Mouse (Mus musculus) erythroid progenitor cell, adult 5-6 weeks (primary cell): ENCODE measurements around the gene Arhgap32. TPM values are rescaled to one million over a fixed set of nuclear protein-coding genes. Genes with fewer than 3 reads are reported as not detected.
A peak's percentile ranks its signal among the peaks of the same experiment; 100 is the strongest.
"Not testable (repeated sequence)": the region's sequence is repeated elsewhere in the genome, so short reads cannot be mapped to it uniquely, and the experiment has no call there.

Experiments
- ATAC-seq: replicated peaks from 2 replicates; pipeline ENCODE4 v1.8.0; 2016; ENCODE audit warnings: moderate number of reproducible peaks, mild to moderate bottlenecking, moderate TSS enrichment, inconsistent platforms; ENCODE audit not compliant: poor library complexity, low FRiP score, severe bottlenecking
- total RNA-seq, 2 experiments: library from RNA; stranded (forward) in 1 of 2; stranded (reverse) in 1 of 2; fragments of 150-400 nt in 1 of 2; fragments of 186-747, 209-891 nt in 1 of 2; gene quantifications; 2 replicates each; pipeline versions ENCODE4 v1.2.3 to v1.2.4; 2015 to 2017; ENCODE audit warnings: low replicate concordance in 2 of 2

Gene Arhgap32
- under 0.01 TPM in 2 replicates for total RNA-seq (2015; ENCODE audit: low replicate concordance)
- total RNA-seq (2017; ENCODE audit: low replicate concordance), result 0.53 and 1.4 TPM in 2 replicates

DNA sequence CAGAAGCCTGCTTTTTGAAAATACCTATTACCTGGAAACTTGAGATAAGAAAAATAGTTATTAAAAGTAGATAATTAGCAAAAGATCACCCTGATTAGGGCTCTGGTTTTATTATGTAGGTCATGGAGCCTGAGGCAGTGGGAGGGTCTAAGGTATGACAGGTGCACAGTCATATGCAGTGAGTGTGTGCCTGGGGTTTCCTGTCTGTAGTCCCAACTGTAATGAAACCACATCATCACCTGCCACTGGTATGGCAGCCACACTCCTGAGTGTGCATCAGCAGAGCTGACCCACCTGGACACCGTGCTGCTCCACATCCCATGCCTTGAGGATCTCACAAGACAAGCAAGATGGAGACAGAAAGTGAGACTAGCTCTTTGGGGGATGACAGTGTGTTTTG lies at the start of gene Arhgap32:
Gene Arhgap32, plus strand, starts transcription at position 351 of the 400 bp plus-strand sequence.
- no peak for ATAC-seq

DNA sequence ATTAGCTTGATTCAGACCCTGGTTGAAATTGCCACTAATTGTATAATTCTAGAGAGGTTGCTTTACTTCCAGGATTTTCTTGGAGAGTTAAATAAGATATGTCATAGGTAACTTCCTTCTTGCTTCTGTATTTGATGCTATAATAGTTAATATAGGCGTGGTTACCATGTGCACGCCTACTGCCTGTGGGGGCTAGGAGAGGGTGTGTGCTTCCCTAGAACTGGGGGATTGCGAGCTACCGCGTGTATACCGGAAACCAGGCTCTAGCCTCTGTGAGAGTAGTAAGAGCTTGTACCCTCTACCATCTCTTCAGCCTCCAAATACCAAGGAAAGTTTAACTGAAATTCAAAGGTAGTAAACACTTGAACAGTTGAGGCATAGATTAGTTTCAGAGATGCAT lies 43.2 kb upstream of the Arhgap32 start:
- no peak for ATAC-seq

DNA sequence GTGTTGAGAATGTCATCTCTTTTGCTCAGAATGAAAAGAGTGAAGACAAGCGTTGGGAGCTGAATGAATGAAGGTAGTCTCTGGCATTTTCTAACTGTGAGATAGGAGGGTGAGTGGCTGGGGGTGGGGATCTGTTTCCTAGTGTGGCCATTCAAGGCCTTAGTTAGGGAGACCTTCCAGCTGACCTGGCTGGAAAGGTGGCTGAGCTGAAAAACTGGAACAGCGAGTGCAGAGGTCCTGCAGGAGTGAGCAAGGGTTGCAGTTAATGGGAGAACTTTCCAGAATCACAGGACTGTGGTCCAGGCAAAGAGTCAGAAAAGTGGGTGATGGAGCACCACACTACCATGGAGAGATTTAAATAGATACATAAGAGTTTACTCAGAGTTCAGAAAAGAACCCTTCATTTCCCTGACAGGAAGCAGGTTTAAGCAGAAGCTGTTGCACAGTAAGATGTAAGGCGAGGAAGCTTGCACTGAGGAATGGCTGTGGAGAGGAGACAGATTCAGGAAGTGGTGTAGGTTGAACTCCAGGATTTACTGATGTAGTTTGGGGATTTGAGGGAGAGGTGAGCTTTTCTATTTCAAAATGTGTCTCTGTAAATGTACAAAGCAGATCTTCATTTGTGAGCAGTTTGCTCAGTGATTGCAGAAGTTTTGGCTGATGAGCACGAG lies 27.7 kb upstream of the Arhgap32 start:
- no peak for ATAC-seq

DNA sequence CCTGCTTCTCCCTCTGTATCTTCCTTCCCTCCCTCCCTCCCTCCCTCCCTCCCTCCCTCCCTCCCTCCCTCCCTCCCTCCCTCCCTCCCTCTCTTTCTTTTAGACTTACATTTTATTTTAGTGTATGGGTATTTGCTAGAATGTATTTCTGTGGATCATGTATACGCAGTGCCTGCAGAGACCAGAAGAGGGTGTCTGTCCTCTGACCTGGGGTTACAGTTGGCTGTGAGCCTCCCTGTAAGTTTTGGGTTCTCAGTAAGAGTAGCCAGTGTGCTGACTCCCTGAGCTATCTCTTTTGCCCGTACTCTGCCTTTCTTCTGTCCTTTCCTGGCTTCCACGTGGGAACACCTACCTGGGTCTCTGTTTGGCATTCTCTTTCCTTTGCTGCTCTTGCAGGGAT lies 27.1 kb upstream of the Arhgap32 start:
- ATAC-seq, result no peak

DNA sequence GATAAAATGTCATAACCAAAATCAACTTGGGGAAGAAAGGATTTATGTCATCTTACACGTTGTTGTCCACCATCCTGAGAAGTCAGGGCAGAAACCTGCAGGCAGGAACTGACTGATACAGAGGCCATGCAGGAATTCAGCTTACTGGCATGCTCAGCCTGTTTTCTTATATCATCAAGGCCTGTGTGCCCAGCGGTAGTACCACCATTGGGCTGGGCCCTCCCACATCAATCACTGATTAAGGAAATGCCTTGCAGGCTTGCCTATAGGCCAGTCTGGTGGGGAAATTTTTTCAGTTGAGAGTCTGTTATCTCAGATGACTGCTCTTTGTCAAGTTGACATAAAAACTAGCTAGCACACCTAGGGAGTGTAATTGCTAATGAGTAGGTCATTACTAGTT lies 22.5 kb upstream of the Arhgap32 start:
- ATAC-seq, result no peak

DNA sequence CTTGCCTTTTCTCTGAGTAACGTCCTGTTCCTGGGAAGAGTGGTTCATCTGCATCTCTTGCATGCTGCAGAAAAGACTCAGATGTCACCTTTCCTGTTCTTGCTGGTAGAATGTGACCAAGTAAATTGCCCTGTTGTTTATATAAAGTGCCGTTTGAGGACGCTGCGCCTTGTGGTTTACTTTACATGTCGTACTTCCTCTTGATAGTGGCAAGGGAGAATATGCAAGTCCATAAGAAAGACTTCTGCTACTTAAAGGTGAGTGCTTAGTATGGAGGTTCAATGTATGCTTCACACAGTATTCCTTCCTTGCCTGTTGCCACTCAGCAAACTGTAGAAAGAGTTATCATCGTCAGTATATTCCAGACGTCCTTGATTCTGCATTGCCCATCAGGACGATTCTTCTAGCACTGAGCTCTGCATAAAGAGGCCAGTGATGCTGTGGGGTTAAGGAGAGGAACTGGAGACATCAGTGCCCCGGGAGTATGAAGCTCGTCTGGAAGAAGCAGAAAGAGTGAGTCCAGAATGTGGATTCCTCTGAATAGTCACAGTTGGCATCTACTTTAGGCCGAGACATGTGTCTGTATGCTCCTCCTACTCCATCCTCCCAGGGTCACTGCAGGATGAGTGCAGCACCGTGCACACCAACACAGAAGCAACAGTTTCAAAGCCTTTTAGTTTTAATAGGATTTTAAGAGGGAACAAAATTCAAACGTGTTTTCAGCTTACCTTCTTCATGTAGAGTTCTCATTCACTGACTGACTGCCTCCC lies 21.4 kb upstream of the Arhgap32 start:
- no peak for ATAC-seq

DNA sequence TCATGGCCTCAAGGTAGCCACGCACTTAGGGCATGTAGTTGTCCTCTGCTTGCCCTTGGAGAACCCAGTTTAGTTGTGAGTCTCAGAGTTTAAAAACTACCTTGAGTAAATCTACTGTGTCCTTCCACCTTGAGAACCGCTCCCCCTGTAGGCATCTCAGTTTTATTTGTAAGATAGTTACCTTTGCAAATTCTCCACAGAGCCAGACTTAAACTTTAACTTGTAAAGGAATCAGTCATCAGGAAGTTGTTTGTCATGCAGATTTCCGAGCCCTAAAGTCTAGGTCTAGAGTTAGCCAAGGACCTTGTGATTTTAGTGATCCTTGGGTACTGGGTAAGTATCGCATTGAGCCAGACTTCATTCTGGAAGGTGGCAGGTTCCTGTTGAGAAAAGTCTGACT lies 20.4 kb upstream of the Arhgap32 start:
- ATAC-seq, result no peak

DNA sequence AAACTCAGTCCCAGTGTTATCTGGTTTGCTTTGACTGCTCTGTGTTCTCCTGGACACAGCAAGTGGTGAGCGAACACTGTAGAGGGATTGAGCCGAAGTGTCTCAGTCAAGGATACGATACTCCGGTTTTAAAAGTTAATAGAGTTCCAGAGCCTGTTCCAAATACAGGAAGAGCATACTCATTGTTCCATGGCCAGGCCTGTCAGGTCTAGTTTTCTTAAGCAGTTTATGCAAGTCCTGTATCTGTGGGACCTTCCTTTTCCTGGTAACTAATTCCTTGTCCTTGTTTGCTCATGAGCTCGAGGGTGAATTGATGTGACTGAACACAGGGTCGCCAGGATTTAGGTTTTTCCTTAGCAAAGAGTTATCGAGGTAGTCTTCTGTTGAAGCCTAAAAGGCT lies 19.4 kb upstream of the Arhgap32 start:
- ATAC-seq, result no peak

DNA sequence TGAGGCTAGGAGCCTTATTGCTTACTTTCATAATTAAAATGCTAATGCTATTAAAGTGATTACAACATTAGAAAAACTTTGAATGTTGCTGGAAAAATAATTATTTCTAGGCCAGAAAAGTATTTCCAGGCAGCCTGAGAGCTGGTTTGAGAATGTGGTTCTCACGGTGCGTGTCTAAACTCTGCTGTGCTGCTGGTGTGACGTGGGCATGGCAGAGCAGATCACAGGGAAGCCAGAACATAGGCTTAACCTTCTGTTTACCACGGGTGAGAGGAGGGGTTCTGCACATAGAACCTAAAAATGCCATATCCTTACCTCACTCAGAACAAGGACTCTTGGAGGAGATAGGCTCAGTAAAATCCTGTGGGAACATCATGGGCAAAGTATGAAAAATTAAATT lies 18.8 kb upstream of the Arhgap32 start:
- no peak for ATAC-seq

DNA sequence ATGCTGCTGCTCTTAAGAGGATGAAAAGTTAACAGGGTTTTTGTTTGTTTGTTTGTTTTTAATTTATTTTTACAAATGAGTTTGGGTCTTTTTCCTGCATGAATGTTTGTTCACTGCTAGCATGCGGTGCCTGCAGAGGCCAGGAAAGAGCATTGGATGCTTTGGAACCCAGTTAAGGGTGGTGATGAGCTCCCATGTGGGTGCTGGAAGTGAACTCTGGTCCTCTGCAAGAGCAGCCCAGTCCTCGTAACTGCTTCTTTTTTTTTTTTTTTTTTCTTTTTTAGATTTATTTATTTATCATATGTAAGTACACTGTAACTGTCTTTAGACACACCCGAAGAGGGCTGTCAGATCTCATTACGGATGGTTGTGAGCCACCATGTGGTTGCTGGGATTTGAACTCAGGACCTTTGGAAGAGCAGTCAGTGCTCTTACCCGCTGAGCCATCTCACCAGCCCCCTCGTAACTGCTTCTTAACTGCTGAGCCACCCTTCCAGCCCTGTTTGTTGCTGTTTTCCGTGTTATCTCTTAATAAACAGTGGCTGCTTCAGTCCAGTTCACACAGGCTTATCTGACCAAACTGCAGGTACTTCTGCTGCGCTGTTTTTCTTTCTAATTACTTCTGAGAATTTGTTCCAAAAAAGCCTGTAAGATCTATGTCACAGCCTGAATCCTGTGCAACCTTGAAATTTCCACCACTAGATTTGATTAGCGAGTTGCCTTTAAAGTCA lies 17.3 kb upstream of the Arhgap32 start:
- ATAC-seq, result peak; percentile 67; the same call in 1 of the 2 replicates

DNA sequence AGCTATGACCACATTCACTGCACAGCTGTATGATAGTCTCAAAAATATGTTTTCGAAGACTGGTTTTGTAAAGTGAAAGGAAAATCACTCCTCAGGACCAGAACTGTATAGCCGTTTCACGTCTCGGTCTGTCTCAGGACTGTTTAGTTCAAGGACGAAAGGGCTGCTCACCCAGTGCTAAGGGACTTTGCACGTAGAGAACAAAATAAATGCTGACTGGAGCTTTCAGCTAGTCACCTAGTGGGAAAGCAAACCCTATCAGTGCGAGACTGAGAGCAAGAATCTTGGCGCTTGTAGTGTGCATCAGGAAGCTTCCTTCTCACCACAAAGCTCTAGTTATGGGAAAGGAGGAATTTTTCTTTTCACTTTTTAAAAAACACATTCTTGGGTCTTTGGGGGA lies 15.4 kb upstream of the Arhgap32 start:
- ATAC-seq, result no peak

DNA sequence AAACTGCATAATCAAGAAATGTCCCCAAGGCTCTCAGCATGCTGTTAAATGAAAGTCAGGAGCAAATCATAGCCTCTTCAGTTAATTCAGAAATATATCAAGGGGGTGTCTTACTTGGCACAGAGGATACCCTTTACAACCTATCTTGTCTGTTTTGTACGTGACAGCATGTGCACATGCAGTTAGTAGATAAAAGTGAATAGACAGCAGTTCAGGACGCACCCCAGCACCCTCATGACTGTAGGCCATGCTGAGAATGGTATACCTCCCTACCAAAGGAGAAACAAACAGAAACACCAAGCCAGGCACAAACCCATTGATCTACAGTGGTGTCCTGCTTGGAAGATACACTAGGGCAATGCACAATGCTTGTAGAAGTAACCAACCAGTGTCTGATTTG lies 14.4 kb upstream of the Arhgap32 start:
- 0 out of 2 replicates have a peak, but pooled peaks have one; percentile 62 for ATAC-seq

DNA sequence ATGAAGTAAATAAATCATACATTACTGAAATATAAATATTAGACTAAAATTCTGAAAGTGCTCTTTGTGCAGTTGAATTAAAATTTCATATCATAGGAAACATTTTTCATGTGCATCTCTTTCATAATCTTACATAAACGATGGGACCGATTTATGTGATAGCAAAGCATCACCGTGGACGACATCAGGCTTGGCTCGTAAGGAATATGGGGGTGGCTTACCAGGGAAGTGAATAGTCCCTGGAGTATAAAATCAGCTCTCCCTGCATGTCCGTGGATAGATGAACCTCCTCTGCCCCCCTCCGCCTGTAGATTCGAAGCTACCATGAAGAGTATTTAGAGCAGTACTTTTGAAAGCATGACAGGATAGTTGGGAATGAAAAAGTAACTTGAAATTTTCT lies 11.3 kb upstream of the Arhgap32 start:
- no peak for ATAC-seq

DNA sequence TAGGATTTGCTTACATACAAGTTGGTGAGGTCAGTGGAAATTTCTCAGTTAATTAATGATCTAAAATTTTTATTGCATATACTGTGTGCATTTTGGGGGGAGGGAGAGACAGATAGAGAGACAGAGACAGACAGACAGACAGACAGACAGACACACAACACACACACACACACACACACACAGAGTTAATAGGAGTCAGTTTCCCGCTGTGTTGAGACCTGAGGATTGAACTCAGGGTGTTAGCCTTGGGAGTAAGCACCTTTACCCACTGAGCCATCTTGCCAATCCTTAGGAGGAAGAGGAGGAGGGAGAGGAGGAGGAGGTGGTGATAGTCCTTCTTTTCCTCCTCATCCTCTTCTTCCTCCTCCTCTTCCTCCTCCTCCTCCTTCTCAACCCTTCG lies 5.6 kb upstream of the Arhgap32 start:
- ATAC-seq, result no peak

DNA sequence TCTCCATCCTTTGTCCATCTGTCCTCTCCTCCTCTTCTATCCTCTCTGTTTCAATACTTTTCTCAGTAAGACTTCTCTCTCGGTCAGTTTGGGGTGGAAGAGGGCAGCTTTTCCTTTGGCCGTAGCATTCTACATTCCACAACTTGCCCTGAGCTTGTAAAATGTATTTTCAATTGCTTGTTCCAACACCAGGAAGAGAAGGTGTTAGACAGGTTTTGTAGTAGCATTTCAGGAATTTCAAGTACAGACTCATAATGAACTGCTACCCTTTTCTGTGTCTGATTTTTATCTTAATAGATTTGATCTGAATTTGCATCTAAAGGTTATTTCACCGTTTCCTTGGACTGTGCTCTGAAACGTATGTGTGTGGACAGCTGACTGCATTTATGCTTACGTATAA lies 336 bp downstream of the Arhgap32 start:
- no peak for ATAC-seq

DNA sequence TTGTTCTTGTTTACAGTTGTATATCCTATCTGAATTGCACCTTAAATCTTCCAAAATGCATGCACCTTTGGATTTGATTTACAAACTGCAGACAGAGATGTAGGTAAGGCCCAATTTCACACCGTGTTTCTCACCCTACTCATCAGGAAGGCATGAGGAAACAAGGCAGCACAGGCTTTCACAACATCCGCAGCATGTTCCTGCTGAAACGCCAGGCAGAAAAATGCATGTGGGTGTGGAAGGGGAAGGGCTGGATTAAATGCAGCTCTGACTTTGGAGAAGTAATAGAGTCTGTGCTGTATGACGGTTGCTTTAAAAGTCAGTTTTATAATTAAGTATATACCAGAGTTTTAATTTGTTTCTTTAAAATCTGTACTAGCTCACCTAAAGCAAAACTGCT lies 1.9 kb downstream of the Arhgap32 start:
- no peak for ATAC-seq

DNA sequence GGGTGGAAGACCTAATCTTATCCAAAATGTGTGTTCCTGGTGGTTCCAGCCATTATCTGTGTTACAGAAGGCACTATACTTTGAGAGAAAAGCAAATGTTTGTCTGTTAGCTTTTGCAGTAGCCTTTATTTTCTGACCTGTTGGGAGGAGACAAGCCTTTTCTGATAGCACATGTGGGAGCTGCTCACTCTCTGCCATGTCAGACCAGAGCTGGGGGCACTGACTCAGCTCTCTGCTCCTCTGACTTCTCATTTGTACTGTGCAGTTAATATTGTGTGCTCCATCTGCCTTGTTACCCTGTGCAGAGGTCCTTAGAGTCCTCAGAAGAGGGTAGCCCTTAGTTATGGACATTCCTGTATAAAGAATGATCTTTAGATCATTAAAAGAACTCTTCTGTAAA lies 2.5 kb downstream of the Arhgap32 start:
- ATAC-seq, result no peak

DNA sequence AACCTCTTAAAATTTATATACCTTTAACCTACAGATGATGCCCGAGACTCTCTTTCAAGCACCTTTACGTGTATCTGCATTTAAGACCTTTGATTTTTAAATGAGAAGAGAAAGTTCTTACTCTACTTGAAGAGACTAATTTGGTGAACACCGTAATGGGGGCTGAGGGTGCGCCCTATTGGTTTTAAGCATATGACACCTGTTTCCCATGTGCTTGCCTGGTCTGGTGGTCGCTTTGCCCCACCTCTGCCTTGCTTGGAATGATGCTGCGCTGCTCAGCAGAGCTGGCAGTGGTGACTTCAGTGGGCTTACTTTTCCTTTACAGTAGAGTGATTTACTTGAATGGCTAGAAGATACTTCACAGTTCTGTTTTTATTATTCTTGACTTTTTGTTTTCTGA lies 3.6 kb downstream of the Arhgap32 start:
- no peak for ATAC-seq

DNA sequence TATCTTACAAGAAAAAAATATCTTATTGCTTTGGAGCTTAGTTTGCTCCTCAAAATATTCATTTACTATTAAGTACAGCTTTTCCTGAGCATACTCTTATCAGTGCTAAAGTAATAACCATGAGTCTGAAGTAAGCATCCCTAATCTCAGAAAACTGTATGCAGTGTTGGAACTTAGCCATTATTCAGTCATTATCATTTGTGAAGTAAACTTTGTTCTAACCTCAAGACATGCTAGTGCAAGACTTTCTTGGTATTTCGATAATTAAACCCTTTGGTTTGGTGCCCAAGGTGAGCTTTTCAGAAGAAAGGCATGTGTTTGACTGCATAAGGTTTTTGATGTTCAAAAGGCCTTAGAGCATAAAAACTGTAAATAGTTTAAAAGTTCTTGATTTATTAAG lies 4.2 kb downstream of the Arhgap32 start:
- ATAC-seq, result no peak

DNA sequence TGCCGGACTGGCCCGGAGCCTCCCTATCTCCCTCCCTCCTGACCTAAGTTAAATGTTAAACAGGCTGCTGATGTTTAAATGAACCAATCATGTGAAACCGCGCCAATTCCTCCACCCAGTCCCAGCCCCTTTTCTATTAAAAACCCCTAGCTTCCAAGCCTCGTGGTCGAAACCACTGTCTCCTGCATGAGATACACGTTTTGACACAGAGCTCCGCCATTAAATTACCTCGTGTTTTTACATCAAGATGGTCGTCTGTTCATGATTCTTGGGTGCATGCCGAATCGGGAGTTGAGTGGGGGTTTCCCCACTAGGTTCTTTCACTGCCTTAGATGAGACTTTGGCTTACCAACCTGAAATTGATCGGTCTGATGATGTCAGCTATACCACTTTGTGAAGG lies 5.3 kb downstream of the Arhgap32 start:
- not testable (repeated sequence) for ATAC-seq

DNA sequence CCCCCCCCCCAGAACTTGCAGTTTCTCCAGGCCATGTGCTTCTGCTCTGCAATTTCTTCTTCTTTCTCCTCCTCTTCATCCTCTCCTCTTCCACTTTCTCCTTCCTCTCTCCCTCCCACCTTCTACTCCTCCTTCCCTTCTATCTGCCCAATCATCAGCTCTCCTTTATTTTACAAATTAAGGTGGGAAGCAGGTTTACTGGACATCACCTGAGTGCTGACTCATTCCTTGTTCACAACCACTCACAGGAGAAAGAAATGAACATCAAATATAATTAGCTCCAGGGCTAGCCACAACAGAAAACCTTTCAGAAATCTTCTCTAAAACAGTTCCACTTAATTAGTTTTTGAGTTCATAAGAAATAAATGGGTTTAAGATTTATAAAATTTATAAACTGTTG lies 20.3 kb downstream of the Arhgap32 start:
- no peak for ATAC-seq
